Mouse (Mus musculus) midbrain, embryonic 15.5 days (tissue): ENCODE measurements around the gene Sf3b5. TPM values are rescaled to one million over a fixed set of nuclear protein-coding genes. Genes with fewer than 3 reads are reported as not detected.

Experiments used
- ATAC-seq: fragments of 200-750 bp; cut with Nextera tagmentation; replicated peaks from 2 replicates; pipeline ENCODE4 v1.8.0; 2017; ENCODE audit warnings: moderate TSS enrichment
- H3K27ac ChIP-seq: fragments of 300-500 bp; sonication (generic); 2 replicates; pipeline ENCODE4 v1.5.1; 2015; ENCODE audit warnings: mild to moderate bottlenecking, inconsistent platforms
- H3K27me3 ChIP-seq: fragments of 300-500 bp; sonication (generic); replicated peaks from 2 replicates; pipeline ENCODE4 v1.6.1; 2015; ENCODE audit warnings: inconsistent platforms
- H3K36me3 ChIP-seq: fragments of 300-500 bp; sonication (generic); replicated peaks from 2 replicates; pipeline ENCODE4 v1.6.1; 2015; ENCODE audit warnings: inconsistent platforms
- H3K4me1 ChIP-seq: fragments of 300-500 bp; sonication (generic); 2 replicates; pipeline ENCODE4 v1.6.1; 2015; ENCODE audit warnings: inconsistent platforms
- H3K4me2 ChIP-seq: fragments of 300-500 bp; sonication (generic); 2 replicates; pipeline ENCODE4 v1.6.1; 2015; ENCODE audit warnings: inconsistent platforms, mild to moderate bottlenecking, moderate library complexity
- H3K4me3 ChIP-seq: fragments of 300-500 bp; sonication (generic); 2 replicates; pipeline ENCODE4 v1.5.1; 2015; ENCODE audit warnings: mild to moderate bottlenecking, inconsistent platforms
- H3K9ac ChIP-seq: fragments of 300-500 bp; sonication (generic); 2 replicates; pipeline ENCODE4 v1.6.1; 2015; ENCODE audit warnings: mild to moderate bottlenecking, inconsistent platforms
- H3K9me3 ChIP-seq: fragments of 300-500 bp; sonication (generic); 2 replicates; pipeline ENCODE4 v1.6.1; 2016; ENCODE audit warnings: inconsistent platforms
- WGBS: fragments of 180-500 bp; shearing (Covaris S2); methylation state at CpG from one replicate; pipeline ENCODE4 v1.1.7; 2015; ENCODE audit warnings: mixed read lengths; 5-methylcytosine and 5-hydroxymethylcytosine counted together
- polyA plus RNA-seq: library from polyadenylated mRNA; unstranded; fragments of >200 nt; fragmentation: Nextera tagmentation; extraction: Ambion mirVana; gene quantifications from 2 replicates; pipeline ENCODE4 v1.2.1, GENCODE M21; 2015

Gene Sf3b5
- 21.6 and 21.9 TPM in 2 replicates for polyA plus RNA-seq

DNA sequence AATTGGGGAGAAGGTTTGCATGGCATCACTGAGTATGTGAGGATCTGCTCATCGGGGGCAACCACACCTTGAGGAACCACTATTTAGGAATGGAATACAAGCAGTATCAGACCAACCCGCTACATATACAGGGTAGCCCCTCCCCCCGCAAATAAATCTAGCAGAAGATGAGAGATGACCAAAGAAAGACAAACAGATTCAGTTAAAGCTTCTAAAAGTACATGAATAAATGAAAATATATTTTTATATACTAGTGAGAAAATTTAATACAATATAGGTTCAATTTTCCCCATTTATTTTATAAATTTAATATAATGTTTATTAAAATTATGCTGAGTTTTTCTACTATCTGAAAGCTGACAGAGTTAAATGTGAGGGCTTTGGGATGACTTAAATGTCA lies at the start of gene Sf3b5:
Sf3b5 (plus strand) TSS at position 301 of the 400 bp plus-strand sequence.
- no peaks in the 10 kb centered on the region for H3K9me3 ChIP-seq
- H3K27ac ChIP-seq = no peak within 1 kb of the TSS
- WGBS = 88% methylated on average over 3 of the region's 3 CpGs
- H3K4me2 ChIP-seq = no peak within 1 kb of the TSS
- H3K4me3 ChIP-seq = no peak within 1 kb of the TSS
- H3K4me1 ChIP-seq = peaks cover 12% of the 10 kb centered on the region
- no peak within 1 kb of the TSS for H3K9ac ChIP-seq
- no peaks in the 10 kb centered on the region for H3K36me3 ChIP-seq
- H3K27me3 ChIP-seq = no peaks in the 10 kb centered on the region
- no peak for ATAC-seq

GRCm38 (mm10) chr10:12955831-12956230 lies 49.3 kb upstream of the Sf3b5 start:
- no peaks in the 10 kb centered on the region for H3K4me1 ChIP-seq
- ATAC-seq = no peak
- no peak overlapping the region for H3K27ac ChIP-seq
- no peaks in the 10 kb centered on the region for H3K9me3 ChIP-seq
- H3K4me2 ChIP-seq = no peak overlapping the region
- H3K4me3 ChIP-seq = no peak overlapping the region
- no peak overlapping the region for H3K9ac ChIP-seq
- no peaks in the 10 kb centered on the region for H3K27me3 ChIP-seq
- 57% methylated on average over 1 of the region's 1 CpGs for WGBS
- H3K36me3 ChIP-seq = no peaks in the 10 kb centered on the region

DNA sequence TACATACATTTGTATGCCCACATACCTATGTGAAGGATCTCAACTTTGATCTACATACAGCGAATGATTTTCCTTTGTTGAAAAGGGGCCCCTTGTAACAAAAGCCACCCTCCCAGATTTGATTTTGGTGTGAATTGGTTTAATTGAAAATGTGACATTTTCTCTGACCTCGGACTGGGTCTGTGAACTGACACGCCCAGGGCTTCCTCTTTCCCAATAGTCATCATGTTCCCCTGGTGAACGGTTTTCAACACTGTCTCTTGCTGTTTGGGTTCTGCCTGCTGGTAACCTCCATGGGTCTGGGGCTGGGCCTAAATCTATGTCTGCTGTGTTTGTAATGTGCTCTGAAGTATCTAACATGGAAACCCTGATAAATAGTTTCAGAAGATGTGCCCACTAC lies 47.9 kb upstream of the Sf3b5 start:
- no peaks in the 10 kb centered on the region for H3K9me3 ChIP-seq
- no peak overlapping the region for H3K9ac ChIP-seq
- H3K4me1 ChIP-seq = no peaks in the 10 kb centered on the region
- H3K27ac ChIP-seq = no peak overlapping the region
- H3K36me3 ChIP-seq = no peaks in the 10 kb centered on the region
- no peak overlapping the region for H3K4me2 ChIP-seq
- 73% methylated on average over 4 of the region's 4 CpGs for WGBS
- no peaks in the 10 kb centered on the region for H3K27me3 ChIP-seq
- no peak overlapping the region for H3K4me3 ChIP-seq
- no peak for ATAC-seq

- Histone ChIP-seq H3K4me2 (no peak overlapping the region), H3K9me3 (no peaks in the 10 kb centered on the region), H3K27ac (no peak overlapping the region), H3K27me3 (peaks cover 4% of the 10 kb centered on the region), H3K9ac (no peak overlapping the region), H3K36me3 (no peaks in the 10 kb centered on the region), H3K4me3 (no peak overlapping the region), H3K4me1 (peaks cover 8% of the 10 kb centered on the region; the same call in 1 of the 2 replicates)
- no peak for ATAC-seq
- WGBS = 90% methylated on average over 8 of the region's 8 CpGs
Measured at GRCm38 (mm10) chr10:12961546-12961945, 43.6 kb upstream of the Sf3b5 start.

DNA sequence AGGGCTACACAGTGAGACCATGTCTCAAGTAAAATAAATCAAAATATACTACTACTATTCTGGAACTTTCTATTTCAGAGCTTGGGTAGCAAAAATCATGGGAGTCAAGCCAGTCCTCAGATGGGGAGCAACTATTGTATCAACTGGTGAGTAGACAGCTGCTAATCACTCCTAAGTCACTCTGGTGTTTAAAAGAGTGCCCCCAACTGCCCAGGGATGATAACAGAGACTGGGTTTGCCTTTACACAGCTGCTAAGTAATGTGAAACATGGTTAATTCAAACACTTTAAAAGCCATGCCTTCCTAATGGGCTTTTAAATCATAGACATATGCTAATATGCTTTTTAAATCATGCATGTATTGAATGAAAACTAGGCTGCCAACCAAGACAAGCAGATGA lies 42.9 kb upstream of the Sf3b5 start:
- Histone ChIP-seq H3K27ac (no peak overlapping the region), H3K36me3 (no peaks in the 10 kb centered on the region), H3K9me3 (no peaks in the 10 kb centered on the region), H3K4me1 (peaks cover 8% of the 10 kb centered on the region; the same call in 1 of the 2 replicates), H3K4me2 (no peak overlapping the region), H3K9ac (no peak overlapping the region), H3K27me3 (peaks cover 4% of the 10 kb centered on the region), H3K4me3 (no peak overlapping the region)
- no peak for ATAC-seq

- 5% methylated on average over 29 of the region's 29 CpGs for WGBS
- H3K27me3 ChIP-seq = peaks cover 4% of the 10 kb centered on the region
- no peak for ATAC-seq
- H3K4me1 ChIP-seq = peaks cover 8% of the 10 kb centered on the region; the same call in 1 of the 2 replicates
- H3K9me3 ChIP-seq = no peaks in the 10 kb centered on the region
- no peaks in the 10 kb centered on the region for H3K36me3 ChIP-seq
- H3K27ac ChIP-seq = no peak overlapping the region
- peak overlapping the region; percentile 87 for H3K4me3 ChIP-seq
- peak overlapping the region; percentile 43 for H3K9ac ChIP-seq
- H3K4me2 ChIP-seq = peak overlapping the region; percentile 99
Measured at GRCm38 (mm10) chr10:12963362-12964147, 41.6 kb upstream of the Sf3b5 start.

DNA sequence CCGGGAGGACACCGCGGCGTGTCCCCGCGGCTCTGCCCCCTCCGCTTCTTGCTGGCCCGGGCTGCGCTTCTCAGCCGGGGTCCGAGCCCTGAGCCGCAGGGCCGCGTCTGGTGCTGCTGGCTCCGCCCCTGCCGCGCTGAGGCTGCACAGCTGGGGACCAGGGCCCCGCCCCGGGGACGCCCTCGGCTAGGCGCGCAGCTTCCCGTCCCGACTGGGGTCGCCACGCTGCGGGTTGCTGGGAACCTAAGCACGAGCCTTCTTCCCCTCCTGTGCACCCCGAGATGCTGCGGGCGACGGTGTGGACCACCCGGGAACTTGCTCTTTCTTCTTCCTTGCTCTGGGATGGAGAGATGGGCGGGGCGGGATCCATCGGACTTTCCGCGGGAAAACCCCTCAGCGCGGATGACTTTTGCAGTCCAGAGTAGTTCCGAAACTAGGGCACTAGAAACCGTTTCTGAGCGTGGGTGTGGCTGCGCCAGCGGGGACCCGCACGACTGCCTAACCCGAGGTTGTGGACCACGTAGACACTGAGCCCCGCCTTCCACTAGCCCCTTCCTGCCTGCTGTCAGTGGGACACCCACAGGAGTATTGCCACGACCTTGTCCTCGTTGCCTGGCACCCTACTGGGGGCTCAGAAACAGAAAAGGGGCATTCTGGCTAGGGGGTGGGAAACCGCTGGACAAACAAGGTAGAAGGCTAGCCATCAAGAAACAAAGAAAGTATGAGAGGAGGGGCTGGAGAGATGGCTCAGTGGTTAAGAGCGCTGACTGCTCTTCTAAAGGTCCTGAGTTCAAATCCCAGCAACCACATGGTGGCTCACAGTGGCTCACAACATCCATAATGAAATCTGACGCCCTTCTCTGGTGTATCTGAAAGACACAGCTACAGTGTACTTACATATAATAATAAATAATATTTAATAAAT lies 40.7 kb upstream of the Sf3b5 start, which contains the start of gene Stx11:
Stx11 (minus strand) TSS at position 148 of the 925 bp plus-strand sequence.
- H3K36me3 ChIP-seq = no peaks in the 10 kb centered on the region
- no peaks in the 10 kb centered on the region for H3K9me3 ChIP-seq
- H3K4me3 ChIP-seq = peak within 1 kb of the TSS; percentile 87
- H3K27me3 ChIP-seq = peaks cover 4% of the 10 kb centered on the region
- peak within 1 kb of the TSS; percentile 43 for H3K9ac ChIP-seq
- peak within 1 kb of the TSS; percentile 99 for H3K4me2 ChIP-seq
- ATAC-seq = peak; percentile 88
- 3% methylated on average over 56 of the region's 56 CpGs for WGBS
- H3K27ac ChIP-seq = no peak within 1 kb of the TSS
- peaks cover 8% of the 10 kb centered on the region; the same call in 1 of the 2 replicates for H3K4me1 ChIP-seq

GRCm38 (mm10) chr10:12965669-12966180 lies 39.4 kb upstream of the Sf3b5 start:
- no peak for ATAC-seq
- H3K27me3 ChIP-seq = peaks cover 4% of the 10 kb centered on the region
- no peak overlapping the region for H3K4me3 ChIP-seq
- H3K4me2 ChIP-seq = no peak overlapping the region
- WGBS = 86% methylated on average over 5 of the region's 5 CpGs
- no peak overlapping the region for H3K9ac ChIP-seq
- H3K4me1 ChIP-seq = peaks cover 8% of the 10 kb centered on the region; the same call in 1 of the 2 replicates
- H3K36me3 ChIP-seq = no peaks in the 10 kb centered on the region
- no peaks in the 10 kb centered on the region for H3K9me3 ChIP-seq
- no peak overlapping the region for H3K27ac ChIP-seq

DNA sequence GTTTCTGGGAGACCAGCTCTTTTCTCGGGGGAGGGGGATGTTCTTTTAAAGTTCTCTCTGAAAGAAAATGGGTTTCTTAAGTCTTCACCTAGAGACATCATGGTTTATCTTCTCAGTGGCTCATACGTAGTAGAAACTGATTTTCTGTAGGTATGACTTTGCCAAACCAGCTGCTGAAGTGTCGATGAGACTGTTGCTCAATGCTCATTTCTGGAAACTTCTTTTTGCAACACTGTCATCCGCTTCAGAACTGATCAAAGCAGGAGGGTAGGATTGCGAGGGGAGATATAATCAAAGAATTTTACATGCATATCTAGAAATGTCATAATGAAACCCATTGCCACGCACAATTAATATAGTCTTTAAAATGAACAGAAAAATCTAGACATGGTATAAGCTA lies 30.6 kb upstream of the Sf3b5 start:
- Histone ChIP-seq H3K36me3 (no peaks in the 10 kb centered on the region), H3K27ac (no peak overlapping the region)
- WGBS = 93% methylated on average over 6 of the region's 6 CpGs

GRCm38 (mm10) chr10:12975461-12975860 lies 29.7 kb upstream of the Sf3b5 start:
- no peak overlapping the region for H3K9ac ChIP-seq
- H3K27me3 ChIP-seq = no peaks in the 10 kb centered on the region
- H3K27ac ChIP-seq = no peak overlapping the region
- 90% methylated on average over 3 of the region's 3 CpGs for WGBS
- H3K4me3 ChIP-seq = no peak overlapping the region
- H3K4me1 ChIP-seq = no peaks in the 10 kb centered on the region
- H3K36me3 ChIP-seq = no peaks in the 10 kb centered on the region
- ATAC-seq = no peak
- no peak overlapping the region for H3K4me2 ChIP-seq
- no peaks in the 10 kb centered on the region for H3K9me3 ChIP-seq

More for the DNA sequence above, 30.6 kb upstream of the Sf3b5 start:
- no peak for ATAC-seq
- Histone ChIP-seq H3K9me3 (no peaks in the 10 kb centered on the region), H3K27me3 (no peaks in the 10 kb centered on the region), H3K4me1 (no peaks in the 10 kb centered on the region), H3K4me3 (no peak overlapping the region), H3K4me2 (no peak overlapping the region), H3K9ac (no peak overlapping the region)

DNA sequence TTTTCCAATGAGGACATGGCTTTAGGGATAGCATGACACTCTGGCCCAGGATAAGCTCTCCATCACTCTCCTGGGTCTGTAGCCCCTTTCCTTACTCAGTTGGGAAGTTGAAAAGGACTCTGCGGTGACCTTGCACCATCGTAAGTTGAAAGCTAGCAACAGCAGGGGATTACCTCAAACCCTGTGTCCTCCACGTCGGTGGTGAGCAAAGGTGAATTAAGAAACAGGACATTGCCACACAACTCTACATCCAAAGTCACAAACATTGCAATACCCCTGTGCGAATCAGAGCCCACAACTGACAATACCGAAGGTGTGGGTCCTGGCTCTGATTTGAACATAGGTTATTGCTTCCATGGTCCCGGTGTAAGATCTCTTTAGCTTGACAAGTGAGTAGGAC lies 29.2 kb upstream of the Sf3b5 start:
- no peak overlapping the region for H3K4me2 ChIP-seq
- no peaks in the 10 kb centered on the region for H3K36me3 ChIP-seq
- no peak overlapping the region for H3K4me3 ChIP-seq
- ATAC-seq = no peak
- 90% methylated on average over 7 of the region's 7 CpGs for whole genome bisulfite sequencing
- H3K4me1 ChIP-seq = no peaks in the 10 kb centered on the region
- H3K9me3 ChIP-seq = no peaks in the 10 kb centered on the region
- no peak overlapping the region for H3K9ac ChIP-seq
- no peaks in the 10 kb centered on the region for H3K27me3 ChIP-seq
- H3K27ac ChIP-seq = no peak overlapping the region

DNA sequence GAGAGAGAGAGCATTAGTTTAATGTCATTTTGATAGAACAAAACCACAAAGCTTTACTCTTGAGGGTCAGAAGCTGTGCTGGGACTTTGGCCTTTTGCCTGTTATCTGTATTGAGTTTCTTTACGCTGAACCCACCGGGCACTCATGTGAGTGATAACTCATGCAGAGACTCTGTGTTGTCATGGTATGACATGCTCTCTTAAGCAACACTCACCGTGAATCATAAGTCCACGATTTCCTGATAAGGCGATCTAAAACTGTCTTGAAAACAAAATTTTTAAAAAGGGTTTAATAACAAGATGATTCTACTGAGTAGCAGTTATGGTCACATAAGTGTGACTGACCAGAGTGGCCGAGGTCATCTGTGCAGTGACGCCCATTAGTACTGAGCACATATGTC lies 28.6 kb upstream of the Sf3b5 start:
- no peaks in the 10 kb centered on the region for H3K27me3 ChIP-seq
- H3K4me1 ChIP-seq = no peaks in the 10 kb centered on the region
- no peaks in the 10 kb centered on the region for H3K36me3 ChIP-seq
- ATAC-seq = no peak
- no peak overlapping the region for H3K4me3 ChIP-seq
- no peak overlapping the region for H3K4me2 ChIP-seq
- H3K27ac ChIP-seq = no peak overlapping the region
- WGBS = 92% methylated on average over 7 of the region's 7 CpGs
- no peaks in the 10 kb centered on the region for H3K9me3 ChIP-seq
- no peak overlapping the region for H3K9ac ChIP-seq
